Mouse (Mus musculus): ENCODE data around the gene Xylt2. TPM values are rescaled to one million over a fixed set of nuclear protein-coding genes. Genes with fewer than 3 reads are reported as not detected.
A peak's percentile ranks its signal among the peaks of the same experiment; 100 is the strongest.

Xylt2 gene
- polyA plus RNA-seq, 1 experiment from 2014 or later, result 16.6 TPM

GRCm38 (mm10) chr11:94629884-94630198 is 47.5 kb downstream of the Xylt2 start:
- 0% methylated on average over 28 of the region's 28 CpGs for WGBS
- Histone ChIP-seq H3K9ac (peak overlapping the region; percentile 86), H3K4me3 (replicated peaks) (peak overlapping the region; percentile 98), H3K9me3 (no peaks in the 10 kb centered on the region), H3K27ac (peak overlapping the region; percentile 82), H3K4me2 (replicated peaks) (peak overlapping the region; percentile 81), H3K27me3 (replicated peaks) (no peaks in the 10 kb centered on the region), H3K36me3 (peaks cover 20% of the 10 kb centered on the region), H3K4me1 (replicated peaks) (peaks cover 10% of the 10 kb centered on the region; the same call in 1 of the 2 replicates)
- ATAC-seq, result peak; percentile 57

- peak; percentile 91 for ATAC-seq
- Histone ChIP-seq H3K4me1 (replicated peaks) (peaks cover 10% of the 10 kb centered on the region; the same call in 1 of the 2 replicates), H3K27ac (peak within 1 kb of the TSS; percentile 82), H3K9ac (peak within 1 kb of the TSS; percentile 86), H3K27me3 (replicated peaks) (no peaks in the 10 kb centered on the region), H3K4me2 (replicated peaks) (peak within 1 kb of the TSS; percentile 81), H3K9me3 (no peaks in the 10 kb centered on the region), H3K36me3 (peaks cover 15% of the 10 kb centered on the region), H3K4me3 (replicated peaks) (peak within 1 kb of the TSS; percentile 98)
- 4% methylated on average over 41 of the region's 41 CpGs for WGBS
Observed at GRCm38 (mm10) chr11:94629199-94629883, 48.0 kb downstream of the Xylt2 start, which contains the start of gene Lrrc59. TSS of gene Lrrc59 (plus strand) at chr11:94629767.

- H3K9me3 ChIP-seq, result no peaks in the 10 kb centered on the region
- no peaks in the 10 kb centered on the region for H3K27me3 ChIP-seq (replicated peaks)
- no peaks in the 10 kb centered on the region for H3K36me3 ChIP-seq
- H3K4me1 ChIP-seq (replicated peaks), result no peaks in the 10 kb centered on the region
- H3K9ac ChIP-seq, result no peak overlapping the region
- WGBS, result 75% methylated on average over 2 of the region's 2 CpGs
- no peak overlapping the region for H3K4me2 ChIP-seq (replicated peaks)
- no peak for ATAC-seq
- no peak overlapping the region for H3K27ac ChIP-seq
- H3K4me3 ChIP-seq (replicated peaks), result no peak overlapping the region
Observed at GRCm38 (mm10) chr11:94622162-94622561, 55.2 kb downstream of the Xylt2 start.

- Histone ChIP-seq H3K36me3 (no peaks in the 10 kb centered on the region), H3K4me2 (replicated peaks) (no peak overlapping the region), H3K9me3 (no peaks in the 10 kb centered on the region), H3K27ac (no peak overlapping the region), H3K9ac (no peak overlapping the region), H3K27me3 (replicated peaks) (no peaks in the 10 kb centered on the region), H3K4me3 (replicated peaks) (no peak overlapping the region), H3K4me1 (replicated peaks) (no peaks in the 10 kb centered on the region)
- ATAC-seq, result no peak
Observed at GRCm38 (mm10) chr11:94621458-94621852, 55.9 kb downstream of the Xylt2 start.

DNA sequence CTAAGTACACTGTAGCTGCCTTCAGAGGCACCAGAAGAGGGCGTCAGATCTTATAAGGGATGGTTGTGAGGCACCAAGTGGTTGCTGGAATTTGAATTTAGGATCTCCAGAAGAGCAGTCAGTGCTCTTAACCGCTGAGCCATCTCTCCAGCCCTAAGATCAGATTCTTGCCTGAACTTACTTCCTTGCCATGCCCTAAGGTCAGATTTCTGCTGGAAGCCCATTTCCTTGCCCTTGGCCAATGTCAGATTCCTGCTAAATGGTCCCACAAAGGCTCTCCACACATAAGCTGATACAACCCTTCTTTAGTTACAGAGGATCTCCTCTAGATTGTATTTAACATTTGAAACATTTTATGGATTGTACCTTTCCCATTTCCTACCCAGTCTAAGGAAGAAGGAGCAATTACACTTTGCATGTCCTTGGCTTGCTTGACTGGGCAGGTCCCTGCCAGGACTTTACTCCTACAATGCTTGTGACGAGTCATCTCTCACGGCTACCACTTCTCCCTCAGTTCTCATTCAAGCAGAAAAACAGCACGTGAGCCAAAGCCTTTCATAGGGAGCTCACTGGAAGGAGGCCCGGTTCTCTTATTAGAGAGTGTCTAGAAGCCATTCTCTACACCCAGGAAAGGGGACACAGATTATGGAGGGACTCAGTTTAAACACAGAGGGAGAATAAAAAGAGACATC is 56.4 kb downstream of the Xylt2 start:
- WGBS, result 65% methylated on average over 6 of the region's 6 CpGs
- Histone ChIP-seq H3K4me2 (replicated peaks) (no peak overlapping the region), H3K36me3 (no peaks in the 10 kb centered on the region), H3K4me3 (replicated peaks) (no peak overlapping the region), H3K9me3 (no peaks in the 10 kb centered on the region), H3K9ac (no peak overlapping the region), H3K27me3 (replicated peaks) (no peaks in the 10 kb centered on the region), H3K4me1 (replicated peaks) (no peaks in the 10 kb centered on the region), H3K27ac (no peak overlapping the region)
- ATAC-seq, result no peak

DNA sequence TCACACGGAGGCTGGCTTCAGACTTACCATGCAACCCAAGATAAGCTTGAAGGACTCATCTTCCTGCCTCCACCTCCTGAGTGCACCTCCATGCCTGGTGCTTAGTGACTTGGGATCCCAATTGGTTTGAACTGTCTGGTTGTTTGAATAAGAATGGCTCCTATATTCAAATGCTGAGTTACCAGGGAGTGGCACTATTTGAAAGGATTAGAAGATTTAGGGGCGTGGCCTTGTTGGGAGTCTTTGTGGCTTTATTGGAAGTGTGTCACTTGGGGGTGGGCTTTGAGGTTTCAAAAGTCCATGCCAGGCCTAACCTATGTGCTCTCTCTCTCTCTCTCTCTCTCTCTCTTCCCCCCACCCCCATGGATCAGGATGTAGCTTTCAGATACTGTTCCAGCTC is 59.7 kb downstream of the Xylt2 start:
- no peak for ATAC-seq
- 87% methylated on average over 2 of the region's 2 CpGs for WGBS
- Histone ChIP-seq H3K27me3 (replicated peaks) (no peaks in the 10 kb centered on the region), H3K27ac (no peak overlapping the region), H3K36me3 (no peaks in the 10 kb centered on the region), H3K4me3 (replicated peaks) (no peak overlapping the region), H3K9me3 (no peaks in the 10 kb centered on the region), H3K9ac (no peak overlapping the region), H3K4me2 (replicated peaks) (no peak overlapping the region), H3K4me1 (replicated peaks) (no peaks in the 10 kb centered on the region)

- H3K4me3 ChIP-seq (replicated peaks), result no peak overlapping the region
- H3K9me3 ChIP-seq, result no peaks in the 10 kb centered on the region
- H3K36me3 ChIP-seq, result no peaks in the 10 kb centered on the region
- H3K4me2 ChIP-seq (replicated peaks), result no peak overlapping the region
- WGBS, result 33% methylated on average over 4 of the region's 4 CpGs
- H3K9ac ChIP-seq, result no peak overlapping the region
- no peak for ATAC-seq
- no peaks in the 10 kb centered on the region for H3K4me1 ChIP-seq (replicated peaks)
- no peaks in the 10 kb centered on the region for H3K27me3 ChIP-seq (replicated peaks)
- no peak overlapping the region for H3K27ac ChIP-seq
Observed at GRCm38 (mm10) chr11:94615494-94615893, 61.8 kb downstream of the Xylt2 start.

DNA sequence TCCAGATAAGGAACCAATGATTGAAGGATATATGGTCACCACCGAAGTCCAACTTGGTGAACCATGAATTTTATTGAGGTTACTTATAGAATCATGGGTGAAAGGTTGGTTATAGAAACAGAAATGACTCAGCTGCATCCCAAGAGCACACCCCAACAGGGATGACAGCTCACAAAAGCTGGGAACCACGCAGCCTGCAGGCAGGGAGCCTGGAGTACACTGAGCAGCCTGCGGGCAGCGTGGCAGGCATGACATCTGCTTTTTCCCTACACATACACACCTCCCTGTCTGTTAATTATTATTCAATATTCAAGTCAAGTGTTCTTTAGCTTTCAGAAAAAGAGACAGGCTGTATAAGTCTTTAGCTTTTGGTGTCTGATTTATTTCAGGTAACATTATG is 62.7 kb downstream of the Xylt2 start:
- H3K9ac ChIP-seq, result no peak overlapping the region
- no peaks in the 10 kb centered on the region for H3K27me3 ChIP-seq (replicated peaks)
- 45% methylated on average over 4 of the region's 4 CpGs for WGBS
- no peak overlapping the region for H3K4me3 ChIP-seq (replicated peaks)
- H3K27ac ChIP-seq, result no peak overlapping the region
- ATAC-seq, result peak; percentile 84
- H3K36me3 ChIP-seq, result no peaks in the 10 kb centered on the region
- no peaks in the 10 kb centered on the region for H3K4me1 ChIP-seq (replicated peaks)
- no peaks in the 10 kb centered on the region for H3K9me3 ChIP-seq
- H3K4me2 ChIP-seq (replicated peaks), result no peak overlapping the region

Other genes with a start within 250 kb of the Xylt2 start
- 5.2 and 7.9 TPM in 2 replicates for gene Cacna1g, start 203.3 kb downstream of the Xylt2 start, polyA plus RNA-seq (2015; fragmentation: Nextera tagmentation; extraction: Ambion mirVana)
- 0.06 TPM in 1 of 2 replicates, not detected in the other for gene Spata20, start 191.3 kb downstream of the Xylt2 start, polyA plus RNA-seq (2015; fragmentation: Nextera tagmentation; extraction: Ambion mirVana)
- gene Epn3, start 177.5 kb downstream of the Xylt2 start, polyA plus RNA-seq (2015; fragmentation: Nextera tagmentation; extraction: Ambion mirVana), result 2.1 and 3.3 TPM in 2 replicates
- 2.0 and 2.2 TPM in 2 replicates for gene Mycbpap, start 155.8 kb downstream of the Xylt2 start, polyA plus RNA-seq (2015; fragmentation: Nextera tagmentation; extraction: Ambion mirVana)
- gene Rsad1, start 128.3 kb downstream of the Xylt2 start, polyA plus RNA-seq (2015; fragmentation: Nextera tagmentation; extraction: Ambion mirVana), result 2.8 and 3.4 TPM in 2 replicates
- 1.0 and 1.4 TPM in 2 replicates for gene Chad, start 112.5 kb downstream of the Xylt2 start, polyA plus RNA-seq (2015; fragmentation: Nextera tagmentation; extraction: Ambion mirVana)
- gene Acsf2, start 75.6 kb downstream of the Xylt2 start, polyA plus RNA-seq (2015; fragmentation: Nextera tagmentation; extraction: Ambion mirVana), result 3.0 and 4.2 TPM in 2 replicates
- gene Lrrc59, start 47.7 kb downstream of the Xylt2 start, polyA plus RNA-seq (2015; fragmentation: Nextera tagmentation; extraction: Ambion mirVana), result 232 and 251 TPM in 2 replicates
- gene Mrpl27, start 23.7 kb downstream of the Xylt2 start, polyA plus RNA-seq (2015; fragmentation: Nextera tagmentation; extraction: Ambion mirVana), result 134 and 148 TPM in 2 replicates
- gene Eme1, start 23.6 kb downstream of the Xylt2 start, polyA plus RNA-seq (2015; fragmentation: Nextera tagmentation; extraction: Ambion mirVana), result 16.2 and 18.0 TPM in 2 replicates
- gene Gm11541, start 27.0 kb upstream of the Xylt2 start, polyA plus RNA-seq (2015; fragmentation: Nextera tagmentation; extraction: Ambion mirVana), result 0.43 and 0.54 TPM in 2 replicates
- 0.14 TPM in 1 of 2 replicates, not detected in the other for gene Cdc34b, start 64.3 kb upstream of the Xylt2 start, polyA plus RNA-seq (2015; fragmentation: Nextera tagmentation; extraction: Ambion mirVana)
- 0.06 TPM in 1 of 2 replicates, not detected in the other for gene Tmem92, start 105.2 kb upstream of the Xylt2 start, polyA plus RNA-seq (2015; fragmentation: Nextera tagmentation; extraction: Ambion mirVana)